Mouse (Mus musculus) layer of hippocampus, postnatal 36 days (tissue): ENCODE measurements at regions not wholly inside any gene's neighbourhood (a gene's known extent, or its start where the extent isn't known, plus 50 kb on each side); places are given as distances from the start of the nearest gene placed in this dataset.
"Not testable (repeated sequence)": the region's sequence is repeated elsewhere in the genome, so short reads cannot be mapped to it uniquely, and the experiment has no call there.

Experiments
- DNase-seq, 2 experiments: peaks; one replicate each; pipeline ENCODE4 v3.0.0; 2022

GRCm38 (mm10) chr2:3864872-3865271 is 152.6 kb upstream of the Frmd4a start:
- no peak for DNase-seq

DNA sequence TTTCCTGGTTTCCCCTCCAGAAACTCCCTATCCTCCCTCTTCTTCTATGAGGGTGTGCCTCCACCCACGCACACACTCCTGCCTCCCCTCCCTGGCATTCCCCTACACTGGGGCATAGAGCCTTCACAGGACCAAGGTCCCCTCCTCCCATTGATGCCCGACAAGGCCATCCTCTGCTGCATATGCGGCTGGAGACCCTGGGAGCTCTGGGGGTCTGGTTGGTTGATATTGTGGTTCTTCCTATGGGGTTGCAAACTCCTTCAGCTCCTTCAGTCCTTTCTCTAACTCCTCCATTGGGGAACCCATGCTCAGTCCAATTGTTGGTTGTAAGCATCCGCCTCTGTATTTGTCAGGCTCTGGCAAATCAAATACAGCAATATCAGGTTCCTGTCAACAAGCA is 150.8 kb upstream of the Frmd4a start:
- not testable (repeated sequence) for DNase-seq

DNA sequence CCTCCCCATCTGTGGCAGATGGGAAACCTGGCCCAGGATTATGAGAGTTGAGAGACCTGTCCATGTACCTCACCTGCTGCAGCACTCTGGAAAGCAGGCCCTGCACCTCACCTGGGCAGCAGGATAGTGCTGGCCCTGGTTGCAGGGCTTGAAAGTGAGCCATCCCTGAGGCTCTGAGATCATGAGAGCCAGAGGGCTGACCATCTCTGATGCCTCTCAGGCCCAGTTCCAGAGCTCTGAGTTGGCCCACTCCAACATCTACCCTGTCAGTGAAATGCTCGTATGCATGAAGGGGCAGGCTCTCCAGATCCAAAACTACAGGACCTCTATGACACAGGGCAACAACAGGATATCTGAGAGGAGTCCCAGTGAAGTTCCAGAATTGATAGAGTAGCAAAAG is 147.8 kb upstream of the Frmd4a start:
- no peak for DNase-seq

DNA sequence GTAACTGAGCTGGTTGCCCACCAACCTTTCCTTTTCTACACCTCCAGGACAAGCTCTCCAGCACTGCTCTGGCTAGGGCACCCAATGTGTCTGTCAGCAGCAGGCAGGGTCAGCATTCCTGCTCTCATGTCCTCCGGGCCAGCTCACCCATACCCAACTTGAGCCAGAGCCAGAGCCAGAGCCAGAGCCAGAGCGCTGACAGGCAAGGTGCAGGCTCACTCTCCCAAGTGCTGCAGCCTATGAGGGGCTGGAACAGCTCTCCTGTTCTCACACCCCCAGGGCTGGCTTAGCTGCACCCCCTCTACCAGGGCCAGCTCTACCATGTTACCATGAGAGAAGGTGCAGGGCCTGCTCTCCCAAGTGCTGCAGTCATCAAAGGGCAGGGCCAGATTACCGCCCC is 145.8 kb upstream of the Frmd4a start:
- DNase-seq: no peak

- no peak for DNase-seq
Measured at GRCm38 (mm10) chr2:3887000-3887399, 130.5 kb upstream of the Frmd4a start.

DNA sequence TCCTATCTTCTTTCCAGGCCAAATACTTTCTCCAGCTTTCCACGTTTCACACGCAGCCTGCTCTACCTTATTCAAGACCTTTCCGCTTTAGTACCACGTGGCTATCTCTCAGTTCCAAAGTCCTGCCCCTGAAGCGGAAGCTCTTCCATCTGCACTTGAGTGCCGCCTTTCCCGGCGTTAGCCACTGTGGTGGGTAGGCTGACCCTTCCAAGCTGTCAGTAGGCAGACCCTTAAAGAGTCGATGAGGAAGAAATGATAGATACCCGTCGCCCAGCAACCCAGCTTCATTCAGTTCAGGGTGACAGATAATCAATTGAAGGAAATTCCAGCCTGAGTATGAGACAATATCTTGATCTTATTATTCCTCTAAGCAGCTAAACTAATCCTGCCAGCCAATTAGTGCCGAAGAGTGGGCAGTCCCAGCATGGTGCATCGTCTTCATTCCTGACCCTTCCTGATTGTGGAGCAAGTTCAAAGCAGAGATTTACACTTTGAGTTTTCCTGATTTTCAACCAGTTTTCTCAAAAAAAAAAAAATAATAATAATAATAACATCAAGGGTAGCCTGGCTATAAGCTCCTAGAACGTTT is 129.6 kb upstream of the Frmd4a start:
- DNase-seq: no peak

GRCm38 (mm10) chr2:3889381-3889780 is 128.1 kb upstream of the Frmd4a start:
- no peak for DNase-seq

GRCm38 (mm10) chr2:3890462-3890861 is 127.1 kb upstream of the Frmd4a start:
- DNase-seq: no peak

- no peak for DNase-seq
Measured at GRCm38 (mm10) chr2:3907026-3907425, 110.5 kb upstream of the Frmd4a start.

- DNase-seq: no peak
Measured at GRCm38 (mm10) chr2:3908192-3908591, 109.3 kb upstream of the Frmd4a start.

GRCm38 (mm10) chr2:3910086-3910891 is 107.2 kb upstream of the Frmd4a start:
- DNase-seq: no peak

GRCm38 (mm10) chr2:3915141-3915540 is 102.4 kb upstream of the Frmd4a start:
- no peak for DNase-seq

- no peak for DNase-seq
Measured at GRCm38 (mm10) chr2:3916365-3916764, 101.2 kb upstream of the Frmd4a start.

DNA sequence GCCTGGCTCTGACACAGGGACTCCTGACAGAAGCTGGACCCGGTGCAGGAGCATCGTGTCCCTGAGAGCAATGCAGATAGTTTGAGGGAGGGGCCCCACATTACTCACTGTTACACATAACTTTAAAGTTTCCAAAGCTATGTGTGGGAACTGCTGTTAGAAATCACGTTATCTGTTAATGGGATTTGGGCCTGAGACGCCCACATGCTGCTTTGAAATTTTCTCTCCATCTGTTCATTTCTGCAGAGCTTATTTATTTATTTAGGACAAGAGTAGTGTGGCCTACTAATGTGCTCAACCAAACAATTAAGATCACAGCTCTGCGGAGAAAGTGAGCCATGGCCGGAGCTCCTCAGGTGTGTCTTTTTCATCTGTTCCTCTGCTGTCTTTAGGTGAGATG is 99.4 kb upstream of the Frmd4a start:
- DNase-seq: peak; percentile 9 to 31

- DNase-seq: no peak
Measured at GRCm38 (mm10) chr2:3919893-3920292, 97.6 kb upstream of the Frmd4a start.

DNA sequence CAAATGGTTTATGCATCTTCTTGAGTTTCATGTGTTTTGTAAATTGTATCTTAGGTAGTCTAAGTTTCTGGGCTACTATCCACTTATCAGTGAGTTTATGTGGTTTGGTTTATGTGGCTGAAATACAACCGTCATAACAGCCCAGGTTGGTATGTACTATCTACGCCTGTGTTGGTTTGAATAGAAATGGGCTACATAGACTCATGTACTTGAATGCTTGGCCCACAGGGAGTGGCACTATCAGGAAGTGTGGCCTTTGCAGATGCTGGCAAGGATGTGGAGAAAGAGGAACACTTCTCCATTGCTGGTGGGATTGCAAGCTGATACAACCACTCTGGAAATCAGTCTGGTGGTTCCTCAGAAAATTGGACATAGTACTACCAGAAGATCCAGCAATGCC is 96.4 kb upstream of the Frmd4a start:
- DNase-seq: not testable (repeated sequence)

- no peak for DNase-seq
Measured at GRCm38 (mm10) chr2:3922739-3923138, 94.8 kb upstream of the Frmd4a start.

DNA sequence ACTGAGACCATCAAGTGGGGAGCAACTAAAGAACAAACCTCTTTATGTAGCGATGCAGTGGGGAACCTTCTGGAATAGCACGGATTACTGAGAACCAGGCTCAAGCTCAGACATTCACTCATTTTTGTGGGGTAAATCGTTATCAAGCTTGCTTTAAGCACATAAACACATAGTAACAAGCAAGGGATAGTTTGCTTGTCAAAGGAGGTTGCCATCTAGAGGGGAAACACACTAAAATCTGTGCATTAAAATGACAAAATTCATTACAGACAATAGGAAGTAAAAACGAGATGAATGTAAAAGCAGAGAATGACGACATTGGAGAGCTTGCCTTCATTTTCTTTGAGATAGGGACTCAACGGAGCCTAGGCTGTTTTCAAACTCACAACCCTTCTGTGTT is 92.8 kb upstream of the Frmd4a start:
- no peak for DNase-seq

GRCm38 (mm10) chr2:3925199-3925598 is 92.3 kb upstream of the Frmd4a start:
- no peak for DNase-seq

DNA sequence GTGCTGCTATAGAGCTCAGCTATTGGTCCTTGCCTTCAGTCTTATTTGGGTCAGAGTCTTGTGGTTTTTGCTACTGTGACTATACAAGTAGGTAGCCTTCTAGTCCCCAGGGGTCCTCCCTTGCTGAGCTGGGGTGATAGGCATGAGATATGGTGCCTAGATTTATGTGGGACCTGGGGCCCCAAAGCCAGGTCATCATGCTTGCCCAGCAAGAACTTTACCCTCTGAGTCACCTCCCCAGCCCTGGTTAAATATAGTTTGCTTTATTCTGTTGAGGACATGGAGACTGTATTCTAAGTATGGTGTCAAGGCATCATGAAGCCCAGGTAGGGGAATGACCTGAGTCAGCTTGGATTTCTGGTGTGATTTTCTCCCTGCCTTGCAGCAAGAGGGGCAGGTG is 91.4 kb upstream of the Frmd4a start:
- no peak for DNase-seq

DNA sequence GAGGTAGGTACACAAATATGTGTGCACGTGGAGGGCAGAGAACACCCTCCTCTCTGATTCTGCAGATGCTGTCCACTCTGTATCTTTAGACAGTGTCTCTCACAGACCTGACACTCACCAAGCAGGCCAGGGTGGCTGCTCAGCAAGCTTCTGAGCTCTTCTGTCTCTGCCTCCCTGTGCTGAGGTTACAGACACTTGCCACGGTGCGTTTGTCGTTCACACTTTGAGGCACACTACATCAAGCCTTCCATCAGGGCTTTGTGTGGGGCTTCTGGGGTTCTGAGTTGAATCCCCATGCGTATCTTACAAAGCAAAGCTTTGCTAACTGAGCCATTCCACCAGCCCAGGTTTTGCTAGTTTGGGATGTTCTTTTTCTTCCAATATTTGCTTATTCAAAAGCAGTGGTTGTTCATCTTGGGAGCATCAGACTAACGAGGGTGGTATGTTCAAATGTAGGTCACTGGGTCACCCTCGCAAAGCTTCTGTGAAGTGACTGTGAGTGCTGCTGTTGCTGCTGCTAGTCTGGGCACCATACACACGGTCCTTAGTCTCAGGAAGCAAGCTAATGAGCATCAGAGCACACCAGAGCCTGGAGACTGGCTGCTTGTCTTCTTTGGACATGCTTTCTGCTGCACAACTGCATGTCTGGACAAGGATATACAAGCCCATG is 90.2 kb upstream of the Frmd4a start:
- DNase-seq: no peak

GRCm38 (mm10) chr2:3927853-3928252 is 89.7 kb upstream of the Frmd4a start:
- DNase-seq: no peak

- no peak for DNase-seq
Measured at GRCm38 (mm10) chr2:3930650-3931049, 86.9 kb upstream of the Frmd4a start.

DNA sequence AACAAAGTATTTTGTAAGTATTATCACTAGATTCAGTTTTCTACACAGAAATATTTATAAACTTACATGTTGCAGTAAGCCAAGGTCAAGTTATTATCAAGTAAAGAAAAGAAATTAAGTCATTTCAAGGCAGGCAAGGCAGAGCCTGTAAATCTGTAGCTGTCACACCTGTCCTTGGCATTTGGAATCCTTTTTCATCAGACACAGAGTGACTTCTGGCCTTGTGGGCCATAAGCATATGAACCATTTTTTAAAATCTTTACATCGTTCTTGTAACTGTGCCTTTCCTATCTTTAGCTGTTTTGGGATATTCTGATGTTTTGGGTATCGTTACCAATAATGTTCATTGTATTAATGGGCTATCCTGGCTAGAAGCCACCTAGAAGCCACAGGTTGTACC is 76.7 kb upstream of the Frmd4a start:
- DNase-seq: no peak
